Mouse (Mus musculus) ES-E14 (cell line): ENCODE results near the gene Bmx. TPM values are rescaled to one million over a fixed set of nuclear protein-coding genes. Genes with fewer than 3 reads are reported as not detected.

Source experiments
- DNase-seq: peaks from one replicate; pipeline ENCODE4 v3.0.0-alpha.2; 2013; ENCODE audit warnings: low read depth, low spot score
- H3K27ac ChIP-seq: 2 replicates; pipeline ENCODE4 v1.5.1; 2012; ENCODE audit warnings: low read depth, mild to moderate bottlenecking, low read length, moderate library complexity, mixed read lengths; ENCODE audit not compliant: poor library complexity, insufficient read depth, severe bottlenecking
- H3K36me3 ChIP-seq: 2 replicates; pipeline ENCODE4 v1.6.1; 2012; ENCODE audit warnings: mild to moderate bottlenecking, low read length, moderate library complexity, mixed read lengths; ENCODE audit not compliant: control insufficient read depth, poor library complexity, insufficient read depth, severe bottlenecking
- H3K4me1 ChIP-seq, 2 experiments: fragments of 150-350 bp in 1 of 2; sonication (generic) in 1 of 2; 2 replicates each; pipeline ENCODE4 v1.6.1; 2012; ENCODE audit warnings: low read length in 2 of 2, mild to moderate bottlenecking in 1 of 2, mixed read lengths in 1 of 2; ENCODE audit not compliant: control insufficient read depth in 2 of 2, insufficient read depth in 2 of 2, poor library complexity in 1 of 2
- H3K4me3 ChIP-seq, 2 experiments: fragments of 150-350 bp in 1 of 2; sonication (generic) in 1 of 2; 2 replicates each; pipeline ENCODE4 v1.5.1; 2012; ENCODE audit warnings: low read length in 2 of 2, low read depth in 1 of 2, mild to moderate bottlenecking in 1 of 2, mixed read lengths in 1 of 2; ENCODE audit not compliant: insufficient read depth in 1 of 2, poor library complexity in 1 of 2, severe bottlenecking in 1 of 2
- H3K9ac ChIP-seq: 2 replicates; pipeline ENCODE4 v1.6.1; 2012; ENCODE audit warnings: low read depth, mild to moderate bottlenecking, low read length, mixed read lengths; ENCODE audit not compliant: poor library complexity, insufficient read depth, severe bottlenecking
- H3K9me3 ChIP-seq: fragments of 150-350 bp; sonication (generic); 2 replicates; pipeline ENCODE4 v1.6.1; 2012; ENCODE audit warnings: low read depth, mild to moderate bottlenecking, low read length; ENCODE audit not compliant: control insufficient read depth, insufficient read depth
- CHD2 ChIP-seq: IDR thresholded peaks from 2 replicates; pipeline ENCODE4 v1.6.1; 2014; ENCODE audit warnings: mild to moderate bottlenecking, low read depth, low read length, inconsistent platforms
- HCFC1 ChIP-seq: IDR thresholded peaks from 2 replicates; pipeline ENCODE4 v1.6.1; 2012; ENCODE audit warnings: low read length, inconsistent platforms, borderline replicate concordance; ENCODE audit not compliant: insufficient read depth
- MAFK ChIP-seq: IDR thresholded peaks from 2 replicates; pipeline ENCODE4 v1.6.1; 2014; ENCODE audit warnings: mild to moderate bottlenecking, low read depth, low read length, inconsistent platforms; ENCODE audit not compliant: insufficient read depth
- ZC3H11A ChIP-seq: IDR thresholded peaks from 2 replicates; pipeline ENCODE4 v1.6.1; 2012; ENCODE audit warnings: low read depth, mild to moderate bottlenecking, inconsistent platforms, low read length, borderline replicate concordance
- ZNF384 ChIP-seq: IDR thresholded peaks from 2 replicates; pipeline ENCODE4 v1.6.1; 2012; ENCODE audit warnings: low read depth, low read length, inconsistent platforms
- in situ Hi-C, 2 experiments: fragments of 600-800 bp; cut with MboI; formaldehyde crosslinking; loops; one replicate each; pipeline ENCODE4 v1.15.1; 2025; ENCODE audit warnings: low sequenced_read_pairs in 2 of 2, inconsistent platforms in 1 of 2; ENCODE audit not compliant: unreplicated experiment in 2 of 2
- total RNA-seq: library from RNA; depleted of rRNA; stranded (reverse); fragments of 300-350 nt; gene quantifications from 2 replicates; pipeline ENCODE4 v1.2.3, GENCODE M21; 2012

Bmx gene
- total RNA-seq, 1 experiment: not detected

DNA sequence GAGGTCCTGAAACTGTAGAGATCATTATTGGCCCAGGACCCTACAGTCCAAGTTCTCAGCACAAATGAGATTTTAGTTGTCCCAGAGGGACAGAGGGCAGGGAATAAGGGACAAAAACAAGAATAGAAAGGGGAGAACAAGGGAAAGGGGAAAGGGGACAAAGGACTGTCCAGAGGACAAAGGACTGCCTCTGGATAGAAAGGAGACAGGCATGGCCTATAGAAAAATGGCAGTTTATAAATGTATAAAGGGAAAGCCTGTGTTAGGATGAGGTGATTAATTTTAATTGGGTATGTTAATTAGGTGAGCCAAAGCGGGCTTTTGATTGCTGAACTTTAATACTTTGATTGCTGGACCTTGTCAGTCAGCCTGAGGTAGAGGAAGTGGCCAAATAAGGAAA, 6.9 kb upstream of the Bmx start:
- no peaks in the 10 kb centered on the region for H3K36me3 ChIP-seq
- peaks cover 0 to 3% of the 10 kb centered on the region in 2 experiments; a peak in 1 of 4 replicates for H3K4me1 ChIP-seq
- no peak overlapping the region for H3K4me3 ChIP-seq
- no peaks in the 10 kb centered on the region for H3K9me3 ChIP-seq
- H3K27ac ChIP-seq: no peak overlapping the region
- no peak overlapping the region for H3K9ac ChIP-seq
- TF ChIP-seq ZNF384 (no peak), CHD2 (no peak), ZC3H11A (no peak), MAFK (no peak), HCFC1 (no peak)
- no peak for DNase-seq
- in situ Hi-C loops: no loop called here

- TF ChIP-seq CHD2 (no peak), ZNF384 (no peak), HCFC1 (no peak), ZC3H11A (no peak)
- Histone ChIP-seq H3K4me3 (no peak overlapping the region), H3K4me1 (peaks cover 0 to 3% of the 10 kb centered on the region in 2 experiments; a peak in 1 of 4 replicates), H3K9ac (no peak overlapping the region), H3K27ac (no peak overlapping the region), H3K36me3 (no peaks in the 10 kb centered on the region), H3K9me3 (no peaks in the 10 kb centered on the region)
- in situ Hi-C loops: no loop called here
- DNase-seq: no peak
Observed at GRCm38 (mm10) chrX:164262286-164262685, 4.3 kb upstream of the Bmx start.

DNA sequence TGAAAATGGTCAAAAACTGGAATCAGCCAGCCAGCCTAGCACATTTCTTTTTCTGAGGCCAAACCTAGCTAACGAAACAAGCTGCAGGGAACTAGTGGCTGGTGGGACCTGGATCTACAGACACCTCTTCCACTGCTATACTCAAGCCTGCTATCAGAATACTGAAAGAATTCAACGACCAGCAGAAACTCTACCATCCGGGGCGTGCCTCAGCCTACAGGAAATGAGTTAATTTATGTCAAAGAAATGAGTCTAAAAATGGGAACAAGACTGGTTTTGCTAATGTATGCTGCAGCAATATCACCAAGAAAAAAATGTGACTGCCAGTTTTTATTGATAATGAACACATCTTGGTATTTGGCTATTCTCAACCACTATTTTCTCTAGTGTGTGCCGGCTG, 669 bp upstream of the Bmx start:
- TF ChIP-seq ZNF384 (no peak), MAFK (no peak), CHD2 (no peak), HCFC1 (no peak), ZC3H11A (no peak)
- Histone ChIP-seq H3K4me1 (peaks cover 0 to 3% of the 10 kb centered on the region in 2 experiments; a peak in 1 of 4 replicates), H3K9ac (no peak overlapping the region), H3K4me3 (no peak overlapping the region), H3K36me3 (no peaks in the 10 kb centered on the region), H3K9me3 (no peaks in the 10 kb centered on the region), H3K27ac (no peak overlapping the region)
- in situ Hi-C loops: no loop called here
- no peak for DNase-seq

- Histone ChIP-seq H3K27ac (no peak overlapping the region), H3K9ac (no peak overlapping the region), H3K4me1 (no peaks in the 10 kb centered on the region), H3K4me3 (no peak overlapping the region), H3K9me3 (no peaks in the 10 kb centered on the region), H3K36me3 (no peaks in the 10 kb centered on the region)
- DNase-seq: no peak
- in situ Hi-C loops: no loop called here
- no peak for TF ChIP-seq HCFC1
- no peak for TF ChIP-seq CHD2
- no peak for TF ChIP-seq ZC3H11A
- no peak for TF ChIP-seq ZNF384
- no peak for TF ChIP-seq MAFK
Observed at GRCm38 (mm10) chrX:164256527-164256926, 1.5 kb downstream of the Bmx start.

DNA sequence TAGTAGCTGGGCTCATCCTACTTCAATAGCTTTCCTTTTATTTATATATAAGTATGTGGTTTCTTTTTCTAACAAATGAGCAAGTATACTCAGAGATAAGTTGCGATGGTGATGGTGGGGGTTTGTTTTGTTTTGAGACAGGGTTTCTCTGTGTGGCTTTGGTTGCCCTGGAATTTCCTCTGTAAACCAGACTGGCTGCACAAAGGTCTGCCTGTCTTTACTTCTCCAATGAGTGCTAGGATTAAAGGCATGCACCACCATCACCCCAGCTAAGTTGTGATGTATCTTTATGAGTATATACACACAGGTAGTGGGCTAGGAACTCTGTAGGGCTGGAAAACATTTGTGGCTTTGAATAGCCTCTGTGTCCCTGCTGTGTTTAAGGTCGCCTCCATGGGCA, 11.3 kb downstream of the Bmx start:
- no peak for TF ChIP-seq ZNF384
- no peak for TF ChIP-seq CHD2
- DNase-seq: no peak
- H3K36me3 ChIP-seq: no peaks in the 10 kb centered on the region
- H3K4me1 ChIP-seq: no peaks in the 10 kb centered on the region
- no peak overlapping the region for H3K27ac ChIP-seq
- no peak overlapping the region for H3K4me3 ChIP-seq
- no peaks in the 10 kb centered on the region for H3K9me3 ChIP-seq
- in situ Hi-C loops: no loop called here
- no peak overlapping the region for H3K9ac ChIP-seq
